Mouse (Mus musculus) spleen, adult 2 months (tissue): ENCODE measurements at regions not wholly inside any gene's neighbourhood (a gene's known extent, or its start where the extent isn't known, plus 50 kb on each side); places are given as distances from the start of the nearest gene placed in this dataset.

Experiments
- CTCF ChIP-seq: fragments of 200-500 bp; IDR thresholded peaks from 2 replicates; pipeline ENCODE4 v1.5.1; 2011; ENCODE audit warnings: mild to moderate bottlenecking, inconsistent platforms; ENCODE audit not compliant: insufficient read depth, insufficient read length, insufficient replicate concordance; ENCODE audit errors: extremely low read depth
- POLR2A ChIP-seq: fragments of 200-500 bp; IDR thresholded peaks from 2 replicates; pipeline ENCODE4 v1.6.1; 2011; ENCODE audit warnings: low read depth, low read length, inconsistent platforms

GRCm38 (mm10) chr16:70175140-70175539 lies 138.6 kb upstream of the Gbe1 start:
- TF ChIP-seq CTCF: no peak
- TF ChIP-seq POLR2A: no peak
